Mouse (Mus musculus) ES-Bruce4 (cell line): ENCODE results near the gene Eif1b.

Source experiments
- CTCF ChIP-seq: IDR thresholded peaks from one replicate; pipeline ENCODE4 v1.8.1; 2011; ENCODE audit warnings: low read depth, low read length
- EP300 ChIP-seq: IDR thresholded peaks from 2 replicates; pipeline ENCODE4 v1.6.1; 2011; ENCODE audit warnings: low read depth, low read length; ENCODE audit not compliant: insufficient read depth
- POLR2A ChIP-seq: IDR thresholded peaks from one replicate; pipeline ENCODE4 v1.8.1; 2011; ENCODE audit warnings: low read length; ENCODE audit not compliant: insufficient read depth

- TF ChIP-seq CTCF (no peak), POLR2A (no peak), EP300 (no peak)
These were observed 21.6 kb upstream of the Eif1b start for GRCm38 (mm10) chr9:120470431-120470830.
